Mouse (Mus musculus): ENCODE results near the gene Lrrc51. TPM values are rescaled to one million over a fixed set of nuclear protein-coding genes. Genes with fewer than 3 reads are reported as not detected.

Lrrc51 gene
- total and polyA plus RNA-seq, 2 experiments from 2014 or later: 0.19 to 3.0 TPM

DNA sequence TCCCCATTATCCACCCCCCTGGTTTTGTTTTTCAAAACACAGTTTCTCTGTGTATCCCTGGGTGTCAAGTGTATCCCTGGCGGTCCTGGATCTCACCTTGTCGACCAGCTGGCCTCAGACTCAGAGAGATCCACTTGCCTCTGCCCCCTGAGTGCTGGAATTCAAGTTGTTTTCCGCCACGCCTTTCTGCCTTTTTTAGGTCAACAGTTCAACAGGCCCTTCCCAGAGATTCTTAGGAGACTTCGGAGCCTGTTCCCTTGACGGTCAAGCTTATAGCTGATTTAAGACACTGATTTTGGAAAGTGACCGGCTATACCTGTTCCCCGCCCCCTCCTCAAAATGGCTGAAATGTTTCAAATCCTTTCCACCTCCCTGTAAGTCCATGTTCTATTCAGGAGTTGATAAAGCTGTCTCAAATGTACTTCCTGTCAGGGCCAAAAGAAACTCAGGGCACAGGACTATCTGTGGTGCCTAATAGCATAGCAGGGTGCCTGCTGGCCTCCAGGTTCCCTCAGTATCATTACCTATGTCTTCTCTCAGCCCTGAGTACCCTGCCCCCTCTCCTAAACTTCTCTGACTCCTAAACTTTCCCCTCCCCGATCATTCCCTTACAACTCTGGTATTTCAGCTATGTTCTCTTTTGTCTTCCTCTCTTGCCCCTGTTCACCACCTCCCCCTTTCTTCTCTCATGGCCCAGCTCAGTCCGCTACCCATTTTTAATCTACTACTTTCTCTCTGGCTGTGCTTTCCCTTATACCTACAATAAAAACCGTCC lies 67.0 kb downstream of the Lrrc51 start:
- Histone ChIP-seq H3K9me3 (replicated peaks; ENCODE audit: control insufficient read depth, low read length) (no peaks in the 10 kb centered on the region), H3K27ac (ENCODE audit: low read depth) (no peak overlapping the region), H3K4me1 (ENCODE audit: control insufficient read depth, insufficient read depth) (0 out of 2 replicates have a peak, but pooled peaks cover 14% of the 10 kb centered on the region), H3K4me2 (ENCODE audit: low read depth, low read length) (no peak overlapping the region), H3K27me3 (ENCODE audit: control insufficient read depth, insufficient read depth, low read length) (no peaks in the 10 kb centered on the region), H3K9ac (replicated peaks; ENCODE audit: low read depth, low read length) (no peak overlapping the region), H3K4me3 (ENCODE audit: low read depth, low read length) (no peak overlapping the region), H3K36me3 (replicated peaks; ENCODE audit: control insufficient read depth, insufficient read depth, low read length) (no peaks in the 10 kb centered on the region)
- 80% methylated on average over 11 of the region's 11 CpGs for WGBS
- TF ChIP-seq CTCF (IDR thresholded peaks at IDR 0.05; ENCODE audit: low read depth) (no peak), EP300 (IDR thresholded peaks at IDR 0.05; ENCODE audit: low read depth) (no peak)
- ATAC-seq (ENCODE audit: insufficient read depth, low read depth) (no peak), DNase-seq (ENCODE audit: low spot score) (no peak)

DNA sequence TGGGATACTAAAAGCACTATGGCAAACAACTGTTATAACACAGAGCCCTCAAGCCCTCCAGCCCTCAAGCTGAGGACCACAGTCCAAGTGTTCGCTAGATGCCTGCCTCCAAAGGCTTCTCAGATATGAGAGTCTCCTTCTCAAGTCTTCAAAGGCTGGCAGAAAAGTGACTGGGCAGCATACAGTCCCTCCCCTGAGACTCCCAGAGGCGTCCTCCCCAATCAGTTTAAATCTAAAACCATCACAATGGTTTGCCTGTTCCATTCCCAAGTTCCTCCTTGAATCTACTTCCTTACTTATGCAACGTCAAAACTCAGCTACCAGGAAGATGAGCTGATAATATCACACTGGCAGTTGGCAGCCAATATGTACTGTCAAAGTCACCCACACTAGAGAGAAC lies 70.3 kb downstream of the Lrrc51 start, which contains the start of gene Anapc15:
Gene Anapc15, plus strand, starts transcription at position 301 of the 400 bp plus-strand sequence.
- no peak within 1 kb of the TSS for H3K4me2 ChIP-seq (ENCODE audit: low read depth, low read length)
- H3K27me3 ChIP-seq (ENCODE audit: control insufficient read depth, insufficient read depth, low read length): no peaks in the 10 kb centered on the region
- H3K36me3 ChIP-seq (replicated peaks; ENCODE audit: control insufficient read depth, insufficient read depth, low read length): no peaks in the 10 kb centered on the region
- H3K4me1 ChIP-seq (ENCODE audit: control insufficient read depth, insufficient read depth): 0 out of 2 replicates have a peak, but pooled peaks cover 5% of the 10 kb centered on the region
- H3K9ac ChIP-seq (replicated peaks; ENCODE audit: low read depth, low read length): no peak within 1 kb of the TSS
- no peaks in the 10 kb centered on the region for H3K9me3 ChIP-seq (replicated peaks; ENCODE audit: control insufficient read depth, low read length)
- H3K27ac ChIP-seq (ENCODE audit: low read depth): no peak within 1 kb of the TSS
- no peak for DNase-seq (ENCODE audit: low spot score)
- TF ChIP-seq EP300 (IDR thresholded peaks at IDR 0.05; ENCODE audit: low read depth): no peak
- no peak for TF ChIP-seq CTCF (IDR thresholded peaks at IDR 0.05; ENCODE audit: low read depth)
- ATAC-seq (ENCODE audit: insufficient read depth, low read depth): no peak
- H3K4me3 ChIP-seq (ENCODE audit: low read depth, low read length): no peak within 1 kb of the TSS
- 66% methylated on average over 3 of the region's 3 CpGs for WGBS

Small RNA genes lying within 50 kb of the gene (microRNA-seq; reads per million reads assigned to microRNA genes)
- gene Gm22655: not detected

Other genes with a start within 250 kb of the Lrrc51 start
- not detected in 2 replicates for gene Phox2a, start 115.6 kb downstream of the Lrrc51 start, total RNA-seq (2014; rRNA removed; ENCODE audit: low replicate concordance)
- gene Phox2a, start 115.6 kb downstream of the Lrrc51 start, polyA plus RNA-seq (2015; fragmentation: Nextera tagmentation; extraction: Ambion mirVana): 0.07 and 0.33 TPM in 2 replicates
- gene Inppl1, start 95.7 kb downstream of the Lrrc51 start, total RNA-seq (2014; rRNA removed; ENCODE audit: low replicate concordance): 98.2 and 98.3 TPM in 2 replicates
- 45.0 and 47.5 TPM in 2 replicates for gene Inppl1, start 95.7 kb downstream of the Lrrc51 start, polyA plus RNA-seq (2015; fragmentation: Nextera tagmentation; extraction: Ambion mirVana)
- gene Folr2, start 76.7 kb downstream of the Lrrc51 start, total RNA-seq (2014; rRNA removed; ENCODE audit: low replicate concordance): 0.77 and 2.6 TPM in 2 replicates
- gene Folr2, start 76.7 kb downstream of the Lrrc51 start, polyA plus RNA-seq (2015; fragmentation: Nextera tagmentation; extraction: Ambion mirVana): 0.86 and 1.0 TPM in 2 replicates
- 45.1 and 51.8 TPM in 2 replicates for gene Anapc15, start 70.2 kb downstream of the Lrrc51 start, total RNA-seq (2014; rRNA removed; ENCODE audit: low replicate concordance)
- 37.7 and 38.7 TPM in 2 replicates for gene Anapc15, start 70.2 kb downstream of the Lrrc51 start, polyA plus RNA-seq (2015; fragmentation: Nextera tagmentation; extraction: Ambion mirVana)
- gene Folr1, start 63.1 kb downstream of the Lrrc51 start, total RNA-seq (2014; rRNA removed; ENCODE audit: low replicate concordance): 1.3 and 81.7 TPM in 2 replicates
- gene Folr1, start 63.1 kb downstream of the Lrrc51 start, polyA plus RNA-seq (2015; fragmentation: Nextera tagmentation; extraction: Ambion mirVana): 2.9 and 3.3 TPM in 2 replicates
- gene Lamtor1, start 28.0 kb downstream of the Lrrc51 start, total RNA-seq (2014; rRNA removed; ENCODE audit: low replicate concordance): 126 and 174 TPM in 2 replicates
- gene Lamtor1, start 28.0 kb downstream of the Lrrc51 start, polyA plus RNA-seq (2015; fragmentation: Nextera tagmentation; extraction: Ambion mirVana): 149 and 159 TPM in 2 replicates
- not detected in 2 replicates for gene Tomt, start 27.5 kb downstream of the Lrrc51 start, total RNA-seq (2014; rRNA removed; ENCODE audit: low replicate concordance)
- 0.08 and 0.12 TPM in 2 replicates for gene Tomt, start 27.5 kb downstream of the Lrrc51 start, polyA plus RNA-seq (2015; fragmentation: Nextera tagmentation; extraction: Ambion mirVana)
- 75.3 and 77.0 TPM in 2 replicates for gene Numa1, start 216 bp upstream of the Lrrc51 start, total RNA-seq (2014; rRNA removed; ENCODE audit: low replicate concordance)
- gene Numa1, start 216 bp upstream of the Lrrc51 start, polyA plus RNA-seq (2015; fragmentation: Nextera tagmentation; extraction: Ambion mirVana): 23.3 and 23.4 TPM in 2 replicates
- gene Il18bp, start 84.8 kb upstream of the Lrrc51 start, total RNA-seq (2014; rRNA removed; ENCODE audit: low replicate concordance): 0.76 and 4.6 TPM in 2 replicates
- gene Il18bp, start 84.8 kb upstream of the Lrrc51 start, polyA plus RNA-seq (2015; fragmentation: Nextera tagmentation; extraction: Ambion mirVana): 2.3 and 2.4 TPM in 2 replicates
- gene Rnf121, start 131.6 kb upstream of the Lrrc51 start, total RNA-seq (2014; rRNA removed; ENCODE audit: low replicate concordance): 7.7 and 18.2 TPM in 2 replicates
- 10.7 and 12.7 TPM in 2 replicates for gene Rnf121, start 131.6 kb upstream of the Lrrc51 start, polyA plus RNA-seq (2015; fragmentation: Nextera tagmentation; extraction: Ambion mirVana)
- gene Xndc1, start 131.6 kb upstream of the Lrrc51 start, total RNA-seq (2014; rRNA removed; ENCODE audit: low replicate concordance): 13.1 and 13.8 TPM in 2 replicates
- gene Xndc1, start 131.6 kb upstream of the Lrrc51 start, polyA plus RNA-seq (2015; fragmentation: Nextera tagmentation; extraction: Ambion mirVana): 7.7 and 7.8 TPM in 2 replicates
- not detected in 2 replicates for gene Xntrpc, start 131.8 kb upstream of the Lrrc51 start, total RNA-seq (2014; rRNA removed; ENCODE audit: low replicate concordance)
- 0.25 and 0.31 TPM in 2 replicates for gene Xntrpc, start 131.8 kb upstream of the Lrrc51 start, polyA plus RNA-seq (2015; fragmentation: Nextera tagmentation; extraction: Ambion mirVana)
- gene Trpc2, start 149.2 kb upstream of the Lrrc51 start, total RNA-seq (2014; rRNA removed; ENCODE audit: low replicate concordance): 1.1 and 1.2 TPM in 2 replicates
- not detected in 2 replicates for gene Trpc2, start 149.2 kb upstream of the Lrrc51 start, polyA plus RNA-seq (2015; fragmentation: Nextera tagmentation; extraction: Ambion mirVana)
- 3.4 and 13.6 TPM in 2 replicates for gene Art1, start 167.8 kb upstream of the Lrrc51 start, total RNA-seq (2014; rRNA removed; ENCODE audit: low replicate concordance)
- 10.7 and 12.0 TPM in 2 replicates for gene Art1, start 167.8 kb upstream of the Lrrc51 start, polyA plus RNA-seq (2015; fragmentation: Nextera tagmentation; extraction: Ambion mirVana)
- 1.3 and 3.6 TPM in 2 replicates for gene Art5, start 175.6 kb upstream of the Lrrc51 start, total RNA-seq (2014; rRNA removed; ENCODE audit: low replicate concordance)
- gene Art5, start 175.6 kb upstream of the Lrrc51 start, polyA plus RNA-seq (2015; fragmentation: Nextera tagmentation; extraction: Ambion mirVana): 3.3 and 3.5 TPM in 2 replicates
- 0.92 TPM in 1 of 2 replicates, not detected in the other for gene Chrna10, start 182.9 kb upstream of the Lrrc51 start, total RNA-seq (2014; rRNA removed; ENCODE audit: low replicate concordance)
- 0.14 TPM in 2 replicates for gene Chrna10, start 182.9 kb upstream of the Lrrc51 start, polyA plus RNA-seq (2015; fragmentation: Nextera tagmentation; extraction: Ambion mirVana)

All from heart, postnatal 0 days (tissue).